Mouse (Mus musculus) forebrain, embryonic 12.5 days (tissue): ENCODE results near the gene Evi2b. TPM values are rescaled to one million over a fixed set of nuclear protein-coding genes. Genes with fewer than 3 reads are reported as not detected.

Experiments used
- ATAC-seq: fragments of 200-750 bp; cut with Nextera tagmentation; 2 replicates; pipeline ENCODE4 v1.8.0; 2017; ENCODE audit warnings: moderate TSS enrichment; ENCODE audit not compliant: low FRiP score
- H3K27ac ChIP-seq: fragments of 300-500 bp; sonication (generic); 2 replicates; pipeline ENCODE4 v1.5.1; 2016; ENCODE audit warnings: mild to moderate bottlenecking
- H3K27me3 ChIP-seq: fragments of 300-500 bp; sonication (generic); 2 replicates; pipeline ENCODE4 v1.6.1; 2016; ENCODE audit warnings: mild to moderate bottlenecking
- H3K36me3 ChIP-seq: fragments of 300-500 bp; sonication (generic); replicated peaks from 2 replicates; pipeline ENCODE4 v1.6.1; 2016; ENCODE audit warnings: mild to moderate bottlenecking
- H3K4me1 ChIP-seq: fragments of 300-500 bp; sonication (generic); 2 replicates; pipeline ENCODE4 v1.6.1; 2016
- H3K4me2 ChIP-seq: fragments of 300-500 bp; sonication (generic); 2 replicates; pipeline ENCODE4 v1.6.1; 2016; ENCODE audit warnings: mild to moderate bottlenecking, moderate library complexity
- H3K4me3 ChIP-seq: fragments of 300-500 bp; sonication (generic); replicated peaks from 2 replicates; pipeline ENCODE4 v1.5.1; 2016; ENCODE audit warnings: mild to moderate bottlenecking
- H3K9ac ChIP-seq: fragments of 300-500 bp; sonication (generic); 2 replicates; pipeline ENCODE4 v1.6.1; 2016; ENCODE audit warnings: mild to moderate bottlenecking
- H3K9me3 ChIP-seq: fragments of 300-500 bp; sonication (generic); 2 replicates; pipeline ENCODE4 v1.6.1; 2016
- WGBS: fragments of 180-500 bp; shearing (Covaris S2); methylation state at CpG from one replicate; pipeline ENCODE4 v1.1.7; 2016; 5-methylcytosine and 5-hydroxymethylcytosine counted together
- polyA plus RNA-seq: library from polyadenylated mRNA; unstranded; fragments of >200 nt; fragmentation: Nextera tagmentation; extraction: Ambion mirVana; gene quantifications from 2 replicates; pipeline ENCODE4 v1.2.1, GENCODE M21; 2016

Gene Evi2b
- polyA plus RNA-seq, 1 experiment from 2014 or later, result not detected

DNA sequence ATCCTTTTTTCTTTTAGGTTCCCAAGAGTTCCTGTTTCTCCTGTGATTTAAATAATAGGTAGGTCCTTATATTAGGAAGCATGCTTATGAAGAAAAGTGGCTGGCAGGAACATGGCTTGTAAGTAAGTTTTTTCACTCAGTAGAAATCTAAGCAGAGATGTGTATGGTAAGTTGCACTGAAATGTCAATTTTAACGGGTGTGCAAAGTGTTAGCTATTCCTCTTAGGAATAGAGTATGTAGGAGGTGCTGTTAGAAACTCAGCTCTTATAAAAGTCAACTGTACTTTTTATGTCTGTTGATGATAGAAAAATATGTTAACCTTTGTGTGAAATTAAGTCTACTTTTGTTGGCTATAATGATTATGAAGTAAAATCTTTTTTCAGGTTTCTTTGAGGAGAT, 55.5 kb downstream of the Evi2b start:
- H3K27ac ChIP-seq, result no peak overlapping the region
- H3K4me3 ChIP-seq, result no peak overlapping the region
- no peaks in the 10 kb centered on the region for H3K9me3 ChIP-seq
- H3K9ac ChIP-seq, result no peak overlapping the region
- WGBS, result 90% methylated on average over 1 of the region's 1 CpGs
- no peak overlapping the region for H3K4me2 ChIP-seq
- ATAC-seq, result no peak
- H3K4me1 ChIP-seq, result no peaks in the 10 kb centered on the region
- peaks cover 40% of the 10 kb centered on the region for H3K36me3 ChIP-seq
- H3K27me3 ChIP-seq, result no peaks in the 10 kb centered on the region

Other genes with a start within 250 kb of the Evi2b start
- gene Gm9964, start 226.9 kb downstream of the Evi2b start, polyA plus RNA-seq, result not detected in 2 replicates
- 8.9 and 9.6 TPM in 2 replicates for gene Nf1, start 184.1 kb downstream of the Evi2b start, polyA plus RNA-seq
- gene Omg, start 19.7 kb downstream of the Evi2b start, polyA plus RNA-seq, result 1.4 and 1.5 TPM in 2 replicates
- 1.0 and 1.1 TPM in 2 replicates for gene Evi2, start 6.8 kb upstream of the Evi2b start, polyA plus RNA-seq
- gene Evi2a, start 6.8 kb upstream of the Evi2b start, polyA plus RNA-seq, result 2.9 and 3.0 TPM in 2 replicates
- 25.6 and 26.8 TPM in 2 replicates for gene Rab11fip4, start 67.5 kb upstream of the Evi2b start, polyA plus RNA-seq